Comparison of ENCODE assay signal across 8 mouse cellular contexts in genomic region chr1:160743229-160743628, GRCm38 (mm10). TPM values are rescaled to one million over a fixed set of nuclear protein-coding genes. Genes with fewer than 3 reads are reported as not detected.
DNase-seq lines count a peak whose midpoint lies in the region; ATAC-seq lines count a peak whose summit lies in the region.
"Had no signal": no experiment of that assay in that cellular context is flagged by ENCODE, and none has a peak within 500 bp of the region (broad histone marks: within the 10 kb centered on the region; RNA-seq: fewer than 3 reads in every experiment).

No protein-coding gene starts in this region.

- peak; percentile 97 for DNase-seq in midbrain, embryonic 11.5 days (ENCODE audit: low spot score, missing footprints)
- peak; percentile 54 for DNase-seq in R1 (ENCODE audit: low read depth, low spot score)
- DNase-seq in cerebellum, postnatal 10 days, result peak; percentile 77 to 82
- peak; percentile 16 for DNase-seq in left cerebral cortex, adult 11 months (ENCODE audit: low spot score)
- DNase-seq in retina, embryonic 14.5 days (ENCODE audit: low spot score), result peak; percentile 82

- H3K9ac ChIP-seq in midbrain, embryonic 11.5 days (ENCODE audit: low read length), result no peak overlapping the region
- no peak overlapping the region for H3K9ac ChIP-seq in midbrain, embryonic 13.5 days (replicated peaks)
- H3K9ac ChIP-seq: midbrain, embryonic 12.5 days had no signal

- H3K9me3 ChIP-seq in midbrain, embryonic 11.5 days (ENCODE audit: control insufficient read depth, low read length), result no peaks in the 10 kb centered on the region
- H3K9me3 ChIP-seq in midbrain, embryonic 13.5 days, result no peaks in the 10 kb centered on the region
- H3K9me3 ChIP-seq: midbrain, embryonic 12.5 days had no signal

- ATAC-seq in midbrain, embryonic 11.5 days (ENCODE audit: low FRiP score), result peak; percentile 70; the same call in 1 of the 2 replicates
- ATAC-seq in midbrain, embryonic 13.5 days, result no peak; the same call in 1 of the 2 replicates
- ATAC-seq in granulocyte monocyte progenitor cell, adult 5-6 weeks (replicated peaks; ENCODE audit: poor library complexity, severe bottlenecking), result peak; percentile 66

- no peaks in the 10 kb centered on the region for H3K27me3 ChIP-seq in midbrain, embryonic 11.5 days (ENCODE audit: control insufficient read depth, insufficient read depth, low read length)
- H3K27me3 ChIP-seq in midbrain, embryonic 13.5 days, result no peaks in the 10 kb centered on the region
- H3K27me3 ChIP-seq: midbrain, embryonic 12.5 days had no signal

- no peaks in the 10 kb centered on the region for H3K4me1 ChIP-seq in midbrain, embryonic 11.5 days (ENCODE audit: control insufficient read depth, insufficient read depth, low read length)
- H3K4me1 ChIP-seq in midbrain, embryonic 13.5 days (replicated peaks), result peaks cover 4% of the 10 kb centered on the region; the same call in 1 of the 2 replicates

- no peaks in the 10 kb centered on the region for H3K36me3 ChIP-seq in midbrain, embryonic 11.5 days (ENCODE audit: control insufficient read depth, insufficient read depth, low read length)
- H3K36me3 ChIP-seq in midbrain, embryonic 13.5 days, result no peaks in the 10 kb centered on the region
- H3K36me3 ChIP-seq: midbrain, embryonic 12.5 days had no signal

- H3K27ac ChIP-seq in midbrain, embryonic 11.5 days (ENCODE audit: low read depth, low read length), result no peak overlapping the region
- no peak overlapping the region for H3K27ac ChIP-seq in midbrain, embryonic 13.5 days
- H3K27ac ChIP-seq: midbrain, embryonic 12.5 days had no signal

- 15% methylated on average over 2 of the region's 2 CpGs for WGBS in midbrain, embryonic 11.5 days
- 8% methylated on average over 2 of the region's 2 CpGs for WGBS in midbrain, embryonic 13.5 days

- H3K4me2 ChIP-seq in midbrain, embryonic 11.5 days, result no peak overlapping the region
- H3K4me2 ChIP-seq in midbrain, embryonic 13.5 days (replicated peaks), result no peak overlapping the region
- H3K4me2 ChIP-seq: midbrain, embryonic 12.5 days had no signal

- no peak overlapping the region for H3K4me3 ChIP-seq in midbrain, embryonic 11.5 days (ENCODE audit: low read depth, low read length)
- no peak overlapping the region for H3K4me3 ChIP-seq in midbrain, embryonic 13.5 days (replicated peaks)
- H3K4me3 ChIP-seq: midbrain, embryonic 12.5 days had no signal

RNA-seq across cellular contexts. Expression of gene Rabgap1l, which starts 49.8 kb away (rescaled TPM):
- polyA plus RNA-seq in midbrain, embryonic 11.5 days (2014; fragmentation: Nextera tagmentation; extraction: Ambion mirVana), result 12.2 and 12.8 TPM in 2 replicates
- 22.9 and 25.2 TPM in 2 replicates for polyA plus RNA-seq in midbrain, embryonic 13.5 days (2015; fragmentation: Nextera tagmentation; extraction: Ambion mirVana)
- 98.4 and 99.1 TPM in 2 replicates for total RNA-seq in granulocyte monocyte progenitor cell, adult 5-6 weeks (2014; fragmentation: Nextera tagmentation)
- 104 and 137 TPM in 2 replicates for total RNA-seq in granulocyte monocyte progenitor cell, adult 5-6 weeks (2017)

Comparison
In these comparisons a context has a peak if more than half of its experiments do, and no peak if none do; other contexts are left out.
1. DNase-seq: peak in every context shown above with its lines; median percentile 97 in midbrain, embryonic 11.5 days; 82 in retina, embryonic 14.5 days; 80 in cerebellum, postnatal 10 days; 54 in R1; 16 in left cerebral cortex, adult 11 months.